Mouse (Mus musculus): ENCODE data around the gene Ahdc1. TPM values are rescaled to one million over a fixed set of nuclear protein-coding genes. Genes with fewer than 3 reads are reported as not detected.
A peak's percentile ranks its signal among the peaks of the same experiment; 100 is the strongest.

Gene Ahdc1
- total RNA-seq (2021), result 100 to 1,000 TPM; 114 to 116 TPM
- long read RNA-seq, full-length matches to known transcripts, result 1 of 34 reads
- long read RNA-seq, partial matches to known transcripts, result 30 of 34 reads
- long read RNA-seq, other reads (novel, unspliced or antisense), result 3 of 34 reads

DNA sequence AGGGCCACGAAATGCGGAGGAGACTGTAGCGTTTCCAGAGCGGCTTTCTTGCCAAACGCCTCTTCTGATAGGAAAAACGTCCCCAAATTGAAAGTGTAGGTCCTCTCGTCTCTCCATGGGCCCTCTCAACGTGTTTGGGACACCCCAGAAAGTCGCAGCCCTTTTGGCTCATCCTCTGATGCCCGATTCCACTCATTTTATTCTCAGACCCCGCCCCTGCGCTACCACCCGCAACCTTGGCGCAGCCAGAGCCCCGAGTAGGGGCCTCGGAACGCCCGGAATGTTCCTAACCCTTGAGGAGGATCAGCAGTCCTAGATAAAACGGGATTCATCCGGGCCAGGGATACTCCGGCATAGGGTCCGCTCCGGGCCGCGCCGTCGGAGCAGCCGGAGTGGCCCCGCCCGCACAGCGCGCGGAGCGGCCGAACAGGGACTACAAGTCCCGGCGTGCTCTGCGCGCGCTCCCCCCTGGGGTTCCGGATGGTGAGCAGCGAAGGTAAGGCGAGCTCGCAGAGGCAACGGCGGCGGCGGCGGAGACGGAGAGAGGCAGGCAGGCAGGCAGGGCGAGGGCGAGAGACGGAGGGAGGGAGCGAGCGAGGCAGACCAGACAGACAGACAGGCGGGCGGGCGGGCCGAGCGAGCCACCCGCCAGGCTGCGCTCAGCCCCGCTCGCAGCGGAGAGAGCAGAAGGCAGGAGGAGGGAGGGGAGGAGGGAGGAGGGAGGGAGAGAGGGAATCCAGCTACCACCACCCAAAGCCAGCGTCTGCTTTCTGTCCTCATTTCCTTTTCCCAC is at the start of gene Ahdc1:
TSS of gene Ahdc1 (plus strand) at position 233 of the 793 bp plus-strand sequence.
- peak; percentile 94 for DNase-seq (ENCODE audit: low spot score in 2 of 2)

DNA sequence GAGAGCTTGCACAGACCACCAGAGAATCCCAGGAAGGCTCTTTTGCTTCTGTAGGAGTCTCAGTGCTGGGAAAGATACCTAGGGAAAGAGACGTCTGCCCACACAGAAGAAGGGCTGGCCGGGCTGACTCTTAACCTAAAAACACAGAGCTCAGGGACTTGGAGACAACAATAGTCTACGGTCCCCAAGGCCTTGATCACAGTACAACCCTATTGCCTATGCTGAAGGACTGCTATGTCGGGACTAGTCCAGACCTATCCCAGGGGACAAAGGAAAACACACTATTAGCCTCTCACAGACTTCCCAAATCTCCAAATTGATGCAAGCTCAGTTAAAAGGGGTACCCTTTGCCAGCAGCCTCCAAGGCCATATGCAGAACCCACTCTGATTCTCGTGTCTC is 49.2 kb upstream of the Ahdc1 start:
- DNase-seq (ENCODE audit: low spot score in 2 of 2), result no peak

DNA sequence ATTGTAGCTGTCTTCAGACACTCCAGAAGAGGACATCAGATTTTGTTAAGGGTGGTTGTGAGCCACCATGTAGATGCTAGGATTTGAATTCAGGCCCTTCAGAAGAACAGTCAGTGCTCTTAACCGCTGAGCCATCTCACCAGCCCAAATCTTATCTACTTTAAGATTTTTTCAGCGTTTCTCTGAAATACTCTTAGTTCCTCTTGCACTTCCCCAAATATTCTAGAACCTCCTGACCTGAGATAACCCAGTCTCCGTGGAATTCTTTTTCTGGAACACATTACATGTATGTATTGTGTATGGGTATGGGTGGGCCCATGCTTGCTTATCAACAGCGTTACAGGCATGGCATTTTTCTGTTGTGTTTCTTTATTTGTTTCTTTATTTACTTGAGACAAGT is 48.4 kb upstream of the Ahdc1 start:
- DNase-seq (ENCODE audit: low spot score in 2 of 2), result no peak

DNA sequence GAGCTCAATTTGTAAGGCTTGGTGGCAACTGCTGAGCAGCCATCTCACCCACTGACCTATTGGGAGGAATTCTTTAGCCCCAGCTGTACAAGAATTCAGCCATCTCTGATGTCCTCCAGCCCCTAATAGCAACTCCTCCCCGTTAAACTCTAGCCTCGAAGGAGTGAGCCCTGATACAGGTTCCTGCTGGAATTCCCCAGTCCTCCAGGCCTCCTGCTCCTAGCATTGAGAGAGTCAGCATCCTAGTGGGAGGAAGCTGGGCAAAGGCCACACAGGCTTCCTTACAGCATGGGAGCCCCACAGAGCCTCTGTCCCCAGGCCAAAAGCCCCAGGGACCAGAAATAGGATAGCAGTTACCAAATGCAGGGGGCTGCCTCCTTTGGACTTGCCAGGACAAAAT is 47.6 kb upstream of the Ahdc1 start:
- DNase-seq (ENCODE audit: low spot score in 2 of 2), result no peak

DNA sequence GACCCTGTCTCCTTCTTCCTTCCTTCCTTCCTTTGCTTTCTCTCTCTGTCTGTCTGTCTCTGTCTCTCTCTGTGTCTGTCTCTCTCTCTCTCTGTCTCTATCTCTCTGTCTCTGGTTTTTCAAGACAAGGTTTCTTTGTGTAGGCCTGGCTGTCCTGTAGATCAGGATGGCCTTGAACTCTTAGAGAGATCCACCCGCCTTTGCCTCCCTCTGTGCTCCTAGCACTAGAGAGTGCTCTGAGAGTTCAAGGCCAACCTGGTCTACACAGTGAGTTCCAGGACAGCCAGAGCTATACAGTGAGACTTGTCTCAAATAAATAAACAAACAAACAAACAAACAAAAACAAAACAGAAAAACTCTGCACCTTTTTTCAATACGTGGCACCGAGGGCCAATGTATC is 47.0 kb upstream of the Ahdc1 start:
- no peak for DNase-seq (ENCODE audit: low spot score in 2 of 2)

DNA sequence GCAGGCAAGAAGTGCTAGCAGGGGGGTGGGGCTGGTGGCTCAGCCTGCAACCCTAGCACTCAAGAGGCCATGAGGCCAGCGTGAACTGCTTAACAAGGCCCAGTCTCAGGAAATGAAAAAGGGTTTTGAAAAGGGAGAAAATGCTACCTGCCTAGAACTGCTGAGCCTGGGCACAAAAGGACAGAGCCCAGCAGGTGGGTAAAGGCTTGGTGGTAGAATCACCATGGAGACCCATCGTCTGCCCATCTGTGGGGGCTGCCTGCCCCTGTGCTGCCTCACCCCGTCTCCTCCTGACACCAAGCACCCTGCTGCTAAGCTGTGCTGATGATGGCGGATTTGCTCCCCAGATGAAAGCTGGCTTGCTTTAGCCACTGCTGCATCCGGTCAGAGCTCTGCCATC is 46.6 kb upstream of the Ahdc1 start:
- DNase-seq (ENCODE audit: low spot score in 2 of 2), result no peak

DNA sequence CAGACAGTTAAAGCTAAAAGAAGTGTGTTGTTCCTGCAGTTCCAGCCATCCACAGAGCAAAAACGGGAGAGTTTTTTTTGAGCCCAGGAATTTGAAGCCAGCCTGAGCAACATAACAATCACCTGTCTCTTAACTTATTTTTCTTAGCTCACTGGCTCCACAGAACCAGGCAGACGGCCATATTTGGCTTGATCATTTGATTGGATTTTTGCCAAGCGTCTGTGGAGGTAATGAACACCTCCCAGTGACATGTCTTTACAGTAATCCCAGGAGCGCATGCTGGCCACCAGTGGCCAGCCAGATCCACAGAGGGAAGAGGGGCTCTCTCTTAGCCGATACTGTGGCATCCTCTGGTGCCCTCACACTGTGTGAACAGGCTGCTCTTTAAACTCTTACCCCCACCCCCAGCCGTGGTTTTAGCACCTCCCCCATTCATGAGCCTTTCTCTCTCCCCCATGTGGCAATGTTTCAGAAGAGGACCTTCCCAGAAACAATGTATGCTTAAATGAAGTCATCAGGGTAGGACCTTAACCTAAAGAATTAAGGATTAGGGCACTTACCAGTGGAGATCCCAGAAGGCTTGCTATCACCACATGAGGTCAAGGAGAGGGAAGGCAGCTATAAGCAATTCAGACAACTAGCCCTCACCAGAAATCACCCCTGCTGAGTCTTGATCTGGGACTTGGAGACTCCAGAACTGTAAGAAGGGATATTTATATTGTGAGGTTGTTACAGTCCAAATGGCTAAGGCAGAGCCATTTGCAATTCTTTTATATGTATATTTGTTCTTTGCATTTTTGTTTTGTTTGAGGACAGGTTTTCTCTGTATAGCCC is 42.7 kb upstream of the Ahdc1 start:
- no peak for DNase-seq (ENCODE audit: low spot score in 2 of 2)

DNA sequence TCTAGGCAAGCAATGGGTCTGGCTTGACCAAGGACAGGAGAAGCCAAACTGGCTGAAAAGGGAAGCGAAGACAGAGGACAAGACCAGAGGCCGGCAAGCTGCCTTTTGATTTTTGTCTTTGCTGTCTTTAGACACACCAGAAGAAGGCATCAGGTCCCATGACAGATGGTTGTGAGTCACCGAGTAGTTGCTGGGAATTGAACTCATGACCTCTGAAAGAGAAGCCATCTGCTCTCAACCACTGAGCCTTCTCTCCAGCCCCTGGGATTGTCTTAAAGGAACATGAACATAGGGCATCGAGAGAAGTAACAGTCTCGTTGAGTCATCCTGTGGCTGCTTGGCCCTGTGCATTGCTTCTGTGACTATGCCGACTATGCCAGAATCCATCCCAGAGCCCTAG is 39.5 kb upstream of the Ahdc1 start:
- DNase-seq (ENCODE audit: low spot score in 2 of 2), result no peak

DNA sequence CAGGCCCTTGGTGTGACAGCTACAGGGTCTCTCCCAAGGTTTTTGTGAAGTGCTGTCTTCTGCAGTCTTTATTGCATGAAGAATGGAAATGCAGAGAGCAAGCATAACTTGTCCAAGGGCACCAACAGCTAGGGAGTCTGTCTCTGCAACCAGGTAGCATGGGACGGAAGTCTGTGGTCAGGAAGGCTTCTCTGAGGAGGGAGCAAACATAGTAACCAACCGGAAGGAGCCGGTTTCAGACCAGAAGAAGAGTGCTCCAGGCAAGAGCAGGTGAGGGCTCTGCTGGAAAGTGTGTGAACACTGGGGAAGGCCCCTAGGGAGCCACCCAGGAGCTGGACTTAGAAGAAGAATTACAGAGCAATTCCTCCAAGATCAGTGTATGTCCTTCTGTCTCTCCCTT is 39.0 kb upstream of the Ahdc1 start:
- no peak for DNase-seq (ENCODE audit: low spot score in 2 of 2)

DNA sequence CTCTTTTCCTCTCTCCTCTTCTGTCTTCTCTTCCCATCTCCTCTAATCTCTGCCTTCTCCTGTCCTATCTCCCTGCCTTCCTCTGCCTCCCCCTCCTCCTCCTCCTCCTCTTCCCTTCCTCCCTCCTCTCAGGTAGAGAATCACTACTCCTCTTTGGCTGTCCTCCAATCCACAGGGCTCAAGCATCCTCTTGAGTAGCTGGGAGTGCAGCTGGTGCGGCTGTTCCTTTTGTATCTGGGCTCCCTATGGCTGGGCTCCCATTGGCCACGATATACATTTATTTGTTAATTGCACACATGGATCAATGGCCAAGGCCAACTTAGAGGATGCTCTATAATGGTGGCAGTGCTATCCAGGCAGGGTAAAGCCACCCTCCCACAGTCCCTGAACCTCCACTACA is 38.5 kb upstream of the Ahdc1 start:
- DNase-seq (ENCODE audit: low spot score in 2 of 2), result no peak

DNA sequence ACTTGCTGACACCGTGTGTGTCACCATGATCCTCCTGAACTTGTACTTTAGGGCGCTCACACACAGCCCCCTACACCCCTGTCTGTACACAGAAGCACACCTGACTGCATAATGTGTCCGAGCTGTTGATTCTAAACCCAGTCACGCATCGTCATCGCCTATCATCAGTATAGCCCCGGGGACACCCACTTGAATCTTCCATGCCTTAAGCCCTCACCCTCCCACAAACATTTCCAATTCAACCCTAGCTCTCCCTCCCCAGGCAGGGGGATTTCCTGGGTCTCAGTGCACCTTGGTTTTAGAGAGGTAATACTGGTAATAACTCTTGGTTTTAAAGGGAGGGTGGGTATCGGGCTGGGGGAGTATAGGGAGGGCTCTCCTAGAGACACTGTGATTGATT is 37.9 kb upstream of the Ahdc1 start:
- DNase-seq (ENCODE audit: low spot score in 2 of 2), result no peak

DNA sequence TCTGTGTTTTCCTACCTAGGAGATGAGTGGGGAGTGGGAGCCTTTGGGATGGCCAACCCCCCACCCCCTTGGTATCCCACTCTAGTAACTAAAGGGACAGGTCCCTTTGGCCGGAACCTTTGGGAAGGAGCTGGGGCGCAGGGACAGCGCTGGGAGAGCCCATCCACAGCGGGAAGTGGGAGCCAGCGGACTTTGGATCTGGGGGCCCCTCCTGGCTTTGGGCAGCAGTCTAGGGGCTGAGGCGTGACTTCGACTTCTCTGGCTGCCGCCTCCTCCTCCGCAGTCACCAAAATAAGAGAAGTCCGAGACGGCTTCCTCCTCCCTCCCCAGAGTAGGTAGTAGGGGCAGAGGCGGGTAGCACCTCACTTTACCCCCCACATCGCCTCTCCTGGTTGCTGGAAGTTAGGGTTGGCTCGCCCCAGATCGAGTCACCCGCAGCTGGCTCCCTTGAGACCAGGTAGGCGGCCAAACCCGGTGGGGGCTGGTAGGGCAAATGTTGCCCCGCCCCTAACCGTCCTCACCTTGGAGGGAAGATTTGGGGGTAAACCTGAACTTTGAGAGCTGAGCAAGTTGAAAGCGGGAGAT is 37.2 kb upstream of the Ahdc1 start, which contains the start of gene Fgr:
TSS of gene Fgr (plus strand) at position 282 of the 585 bp plus-strand sequence.
- no peak for DNase-seq (ENCODE audit: low spot score in 2 of 2)

DNA sequence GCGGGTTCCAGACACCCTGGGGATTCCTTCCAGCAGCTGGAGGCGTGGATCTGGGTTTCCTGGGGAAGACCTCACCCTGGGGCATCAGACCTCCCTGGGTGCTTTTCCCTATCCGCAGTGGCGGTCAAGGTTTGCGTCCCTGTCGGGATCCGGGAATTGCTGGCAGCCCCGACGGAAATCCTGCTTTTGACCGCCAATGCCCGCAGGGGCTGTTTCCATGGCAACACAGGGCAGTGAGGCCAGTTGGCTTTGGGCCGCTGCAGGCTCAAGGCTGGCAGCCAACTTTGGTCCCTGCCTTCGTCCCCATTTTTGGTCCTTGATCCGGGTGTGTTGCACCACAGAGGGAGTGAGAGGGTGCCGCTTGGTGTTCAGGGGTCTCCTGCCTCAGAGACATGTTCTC is 36.2 kb upstream of the Ahdc1 start:
- DNase-seq (ENCODE audit: low spot score in 2 of 2), result peak; percentile 11 to 65

DNA sequence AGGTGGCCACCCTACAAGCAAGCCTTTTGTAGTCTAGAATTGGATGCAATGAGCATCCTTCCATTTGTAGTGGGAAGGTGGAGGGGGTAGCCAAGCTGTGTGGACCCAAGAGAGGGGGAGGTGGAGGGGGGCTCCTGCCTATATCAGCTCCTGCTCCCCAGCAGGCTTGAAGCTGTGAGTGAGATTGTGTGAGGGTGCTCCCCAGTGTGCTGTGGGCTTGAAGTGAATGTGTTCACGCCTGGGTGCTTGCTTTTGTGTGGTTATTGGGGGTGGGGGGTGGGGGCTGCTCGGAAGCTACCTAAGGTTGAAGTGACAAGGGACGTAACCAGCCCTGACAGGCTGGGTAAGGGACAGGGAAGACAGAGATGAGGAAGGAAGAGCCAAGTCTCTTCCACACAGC is 35.3 kb upstream of the Ahdc1 start:
- no peak for DNase-seq (ENCODE audit: low spot score in 2 of 2)

DNA sequence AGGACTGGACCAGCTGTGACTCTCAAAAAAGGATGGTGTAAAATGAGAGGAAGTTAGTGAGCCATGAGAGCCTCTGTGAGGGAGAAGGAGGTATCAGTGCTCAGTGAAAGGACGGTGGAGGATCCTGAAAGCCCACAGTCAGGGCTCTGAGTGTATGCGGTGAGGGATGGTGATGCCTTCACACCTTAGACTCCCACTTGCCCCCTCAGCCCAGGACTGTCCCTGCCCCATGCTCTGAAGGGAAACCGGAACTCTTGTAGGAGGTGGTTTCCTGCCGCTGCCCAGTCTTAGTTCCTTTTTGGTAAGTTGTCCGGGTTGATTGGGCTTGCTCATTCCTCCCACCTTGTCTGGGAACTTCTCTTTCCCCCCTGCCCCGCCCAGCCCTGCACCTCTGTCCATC is 34.3 kb upstream of the Ahdc1 start:
- no peak for DNase-seq (ENCODE audit: low spot score in 2 of 2)

DNA sequence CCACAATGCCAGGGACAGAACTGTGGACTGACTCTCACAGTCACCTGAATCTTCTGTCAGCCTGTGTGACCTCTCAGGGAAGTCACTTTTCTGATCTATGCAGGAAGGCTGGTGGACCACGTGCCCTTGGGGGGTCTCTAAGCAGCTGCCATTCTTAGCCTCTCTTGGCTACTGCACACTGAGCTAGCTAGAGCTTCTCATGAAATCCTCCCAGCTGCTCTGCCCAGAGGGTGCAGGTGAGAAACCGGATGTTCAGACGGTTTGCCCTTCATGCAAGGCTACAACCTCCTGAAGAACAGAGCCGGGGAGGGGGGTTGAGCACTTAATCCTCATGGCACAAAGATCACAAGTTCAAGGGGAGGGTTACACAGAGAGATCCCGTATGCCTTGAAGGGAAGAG is 33.5 kb upstream of the Ahdc1 start:
- DNase-seq (ENCODE audit: low spot score in 2 of 2), result no peak

DNA sequence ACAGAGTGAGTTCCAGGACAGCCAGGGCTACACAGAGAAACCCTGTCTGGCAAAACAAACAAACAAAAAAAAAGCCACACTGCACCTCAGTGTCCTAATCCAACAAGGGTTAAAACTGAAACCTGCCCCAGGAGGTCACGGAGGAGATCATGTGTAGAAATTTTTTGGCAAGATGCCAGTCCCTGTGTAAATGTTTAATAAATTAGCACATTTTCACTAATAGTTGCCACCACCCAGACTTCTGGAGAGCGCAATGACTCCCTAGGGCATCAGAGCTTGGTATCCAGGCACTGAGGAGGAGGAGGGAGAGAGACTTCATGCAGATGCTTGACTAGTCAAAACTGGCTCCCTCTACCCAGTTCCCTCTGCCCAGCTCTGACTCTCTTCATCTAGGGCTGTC is 31.9 kb upstream of the Ahdc1 start:
- DNase-seq (ENCODE audit: low spot score in 2 of 2), result no peak

DNA sequence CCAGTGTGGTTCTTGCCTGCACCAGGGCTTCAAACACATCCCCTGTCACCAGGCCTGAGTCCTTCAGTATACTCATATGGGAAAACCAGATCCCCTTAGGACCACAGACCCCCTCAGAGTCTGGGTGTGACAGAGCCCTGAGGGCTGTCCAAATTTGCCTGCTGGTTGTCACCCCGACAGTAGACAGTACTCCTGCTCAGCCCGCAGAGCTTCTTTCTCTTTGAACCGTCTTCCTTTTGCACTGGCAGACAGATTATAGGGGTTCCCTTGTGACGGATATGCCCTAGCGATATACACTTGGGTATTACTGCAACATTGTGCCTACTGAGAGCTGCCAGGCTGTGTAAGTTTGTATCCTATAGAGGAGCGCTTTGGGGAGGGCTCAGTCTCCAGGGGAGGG is 29.4 kb upstream of the Ahdc1 start:
- no peak for DNase-seq (ENCODE audit: low spot score in 2 of 2)

DNA sequence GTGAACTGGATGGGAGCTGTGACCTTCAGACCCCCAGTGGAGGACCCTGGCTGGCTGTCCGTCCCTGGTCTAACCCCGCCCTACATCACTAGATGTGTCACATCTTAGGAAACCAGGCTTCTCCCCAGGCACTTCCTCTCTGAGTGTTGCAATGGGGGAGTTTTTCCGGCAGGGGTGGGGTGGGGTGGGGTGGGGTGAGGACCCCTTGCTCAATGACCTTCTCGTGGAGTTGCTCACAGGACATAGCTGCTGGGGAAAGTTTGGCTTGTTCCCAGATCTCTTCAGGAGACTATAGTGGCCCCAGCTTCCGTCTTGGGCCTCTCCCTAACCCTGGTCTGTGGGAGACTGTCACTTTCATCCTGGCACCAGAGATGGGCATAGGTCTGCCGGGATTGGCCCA is 28.1 kb upstream of the Ahdc1 start:
- no peak for DNase-seq (ENCODE audit: low spot score in 2 of 2)

DNA sequence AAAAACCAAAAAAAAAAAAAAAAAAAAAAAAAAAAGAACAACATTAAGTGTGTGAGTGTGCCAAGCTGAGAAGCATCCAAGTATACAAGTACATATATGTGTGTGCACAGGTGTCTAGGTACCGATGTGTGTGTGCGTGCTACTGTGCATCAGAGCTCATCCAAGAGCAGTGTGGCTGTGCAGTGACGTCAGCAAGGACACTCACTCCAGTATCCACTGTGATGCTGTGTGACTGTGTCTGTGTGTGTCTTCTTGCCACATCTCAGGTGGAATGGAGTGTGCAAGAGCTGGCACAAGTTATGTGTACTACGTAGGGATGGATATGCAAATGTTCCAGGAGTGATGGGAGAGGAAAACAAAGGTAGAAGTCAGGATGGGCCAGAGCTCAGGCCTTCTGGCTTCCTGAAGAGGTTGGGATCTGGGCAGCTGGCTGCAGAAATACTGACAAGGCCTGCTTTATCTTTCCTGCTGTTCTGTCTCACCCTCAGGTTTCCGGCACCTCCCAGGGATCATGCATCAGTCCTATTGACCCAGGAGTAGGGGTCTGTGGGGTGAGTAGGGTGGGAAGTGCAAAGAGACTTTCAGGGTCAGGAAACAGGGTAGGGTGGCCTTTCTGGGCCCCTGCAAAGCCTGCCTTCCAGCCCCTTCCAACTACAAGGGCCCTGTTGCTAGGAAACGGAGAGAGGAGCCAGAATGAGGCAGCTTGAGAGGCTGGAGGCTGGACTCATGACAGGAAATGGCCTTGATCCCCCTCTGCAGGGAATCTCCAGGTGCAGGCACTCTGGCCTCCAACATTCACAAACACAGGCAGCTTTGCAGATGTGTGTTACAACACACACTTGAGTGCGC is 27.2 kb upstream of the Ahdc1 start:
- DNase-seq (ENCODE audit: low spot score in 2 of 2), result peak in 1 of 2 experiments; percentile 21
